Mouse (Mus musculus) limb, embryonic 15.5 days (tissue): ENCODE data around the gene Nop10. TPM values are rescaled to one million over a fixed set of nuclear protein-coding genes. Genes with fewer than 3 reads are reported as not detected.
A peak's percentile ranks its signal among the peaks of the same experiment; 100 is the strongest.

Experiments used
- ATAC-seq: fragments of 200-750 bp; cut with Nextera tagmentation; 2 replicates; pipeline ENCODE4 v1.8.0; 2017; ENCODE audit warnings: low read depth, moderate TSS enrichment; ENCODE audit not compliant: insufficient number of reproducible peaks, low FRiP score, low TSS enrichment
- H3K27ac ChIP-seq: fragments of 300-500 bp; sonication (generic); 2 replicates; pipeline ENCODE4 v1.5.1; 2015; ENCODE audit warnings: moderate library complexity, mild to moderate bottlenecking, inconsistent platforms
- H3K27me3 ChIP-seq: fragments of 300-500 bp; sonication (generic); 2 replicates; pipeline ENCODE4 v1.6.1; 2015; ENCODE audit warnings: inconsistent platforms
- H3K36me3 ChIP-seq: fragments of 300-500 bp; sonication (generic); 2 replicates; pipeline ENCODE4 v1.6.1; 2015; ENCODE audit warnings: inconsistent platforms
- H3K4me1 ChIP-seq: fragments of 300-500 bp; sonication (generic); 2 replicates; pipeline ENCODE4 v1.6.1; 2015; ENCODE audit warnings: inconsistent platforms
- H3K4me2 ChIP-seq: fragments of 300-500 bp; sonication (generic); 2 replicates; pipeline ENCODE4 v1.6.1; 2015; ENCODE audit warnings: mild to moderate bottlenecking, inconsistent platforms
- H3K4me3 ChIP-seq: fragments of 300-500 bp; sonication (generic); 2 replicates; pipeline ENCODE4 v1.5.1; 2015; ENCODE audit warnings: mild to moderate bottlenecking, inconsistent platforms
- H3K9ac ChIP-seq: fragments of 300-500 bp; sonication (generic); 2 replicates; pipeline ENCODE4 v1.6.1; 2015; ENCODE audit warnings: inconsistent platforms
- H3K9me3 ChIP-seq: fragments of 300-500 bp; sonication (generic); 2 replicates; pipeline ENCODE4 v1.6.1; 2016; ENCODE audit warnings: inconsistent platforms
- WGBS: fragments of 180-500 bp; shearing (Covaris S2); methylation state at CpG from one replicate; pipeline ENCODE4 v1.1.7; 2015; 5-methylcytosine and 5-hydroxymethylcytosine counted together
- polyA plus RNA-seq: library from polyadenylated mRNA; unstranded; fragments of >200 nt; fragmentation: Nextera tagmentation; extraction: Ambion mirVana; gene quantifications from 2 replicates; pipeline ENCODE4 v1.2.1, GENCODE M21; 2015

Nop10 gene
- polyA plus RNA-seq, 1 experiment from 2014 or later, result 207 TPM

GRCm38 (mm10) chr2:112241787-112242186, 19.9 kb upstream of the Nop10 start:
- peaks cover 18% of the 10 kb centered on the region for H3K4me1 ChIP-seq
- H3K27ac ChIP-seq, result no peak overlapping the region
- H3K36me3 ChIP-seq, result peaks cover 11% of the 10 kb centered on the region; the same call in 1 of the 2 replicates
- H3K27me3 ChIP-seq, result no peaks in the 10 kb centered on the region
- no peak overlapping the region for H3K9ac ChIP-seq
- WGBS, result 73% methylated on average over 14 of the region's 14 CpGs
- no peak overlapping the region for H3K4me3 ChIP-seq
- H3K9me3 ChIP-seq, result no peaks in the 10 kb centered on the region
- ATAC-seq, result no peak
- H3K4me2 ChIP-seq, result no peak overlapping the region

DNA sequence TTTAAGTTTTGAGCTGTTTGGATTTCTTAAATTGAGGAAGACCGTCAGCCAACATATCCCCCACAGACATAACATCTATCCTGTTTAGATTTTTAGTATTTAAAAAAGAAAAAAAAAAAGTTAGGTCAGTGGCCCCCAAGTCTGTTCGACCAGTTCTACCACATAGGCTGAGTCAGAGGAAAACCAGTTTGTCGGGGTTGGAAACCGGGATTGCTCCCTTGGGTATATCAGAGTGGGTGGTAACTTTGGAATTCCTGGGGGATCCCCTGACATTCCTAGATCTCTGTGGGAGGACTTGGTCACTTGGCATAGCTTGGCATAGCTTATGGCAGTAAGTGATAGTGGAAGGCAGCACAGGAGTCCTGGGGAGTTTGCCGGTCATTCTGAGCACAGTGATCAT, 16.4 kb upstream of the Nop10 start:
- 77% methylated on average over 5 of the region's 5 CpGs for WGBS
- Histone ChIP-seq H3K36me3 (peaks cover 14% of the 10 kb centered on the region; the same call in 1 of the 2 replicates), H3K4me3 (no peak overlapping the region), H3K9ac (no peak overlapping the region), H3K4me1 (peaks cover 13% of the 10 kb centered on the region), H3K4me2 (no peak overlapping the region), H3K27ac (no peak overlapping the region), H3K27me3 (no peaks in the 10 kb centered on the region), H3K9me3 (no peaks in the 10 kb centered on the region)
- no peak for ATAC-seq

DNA sequence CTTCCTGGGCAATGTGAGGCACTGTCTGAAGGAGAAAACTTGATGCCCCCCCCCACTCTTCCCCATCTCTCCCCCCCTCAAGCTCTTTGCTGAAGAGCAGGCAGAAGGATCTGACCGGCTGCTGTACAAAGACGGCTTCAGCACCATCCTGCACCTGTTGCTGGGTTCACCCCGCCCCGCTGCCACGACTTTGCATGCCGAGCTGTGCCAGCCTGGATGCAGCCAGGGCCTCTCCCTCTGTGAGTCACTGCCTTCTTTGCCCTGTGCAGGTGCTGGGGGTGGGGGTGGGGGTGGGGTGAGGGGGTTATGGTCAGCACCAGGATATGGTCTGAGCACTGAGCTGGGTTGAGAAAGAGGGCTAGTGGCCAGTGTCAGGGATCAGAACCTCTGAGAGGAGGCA, 15.5 kb upstream of the Nop10 start:
- Histone ChIP-seq H3K9ac (no peak overlapping the region), H3K36me3 (peaks cover 14% of the 10 kb centered on the region; the same call in 1 of the 2 replicates), H3K27me3 (no peaks in the 10 kb centered on the region), H3K9me3 (no peaks in the 10 kb centered on the region), H3K4me3 (no peak overlapping the region), H3K4me2 (no peak overlapping the region), H3K4me1 (peaks cover 5% of the 10 kb centered on the region; the same call in 1 of the 2 replicates), H3K27ac (no peak overlapping the region)
- 0 out of 2 replicates have a peak, but pooled peaks have one; percentile 53 for ATAC-seq
- 73% methylated on average over 6 of the region's 6 CpGs for WGBS

DNA sequence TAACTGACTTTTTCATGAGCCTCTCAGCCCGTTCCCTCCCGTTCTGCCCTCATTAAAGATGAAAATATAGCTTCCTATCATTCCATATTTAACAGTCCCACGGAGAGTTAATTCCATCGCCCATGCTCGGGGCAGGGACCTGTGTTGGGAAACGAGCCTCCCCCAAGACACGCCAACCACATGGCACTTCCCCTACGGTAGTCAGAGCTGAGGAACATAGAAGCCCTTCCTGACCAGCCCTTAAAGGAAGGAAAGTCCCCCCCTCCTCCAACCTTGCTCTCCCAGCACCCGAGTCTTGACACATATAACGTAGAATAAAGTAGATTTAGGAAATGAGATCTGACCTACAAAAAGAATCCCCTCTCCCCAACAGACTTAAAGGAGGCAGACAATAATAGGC, 14.4 kb upstream of the Nop10 start:
- 0 out of 2 replicates have a peak, but pooled peaks cover 3% of the 10 kb centered on the region for H3K4me1 ChIP-seq
- 71% methylated on average over 10 of the region's 10 CpGs for WGBS

GRCm38 (mm10) chr2:112249780-112250453, 11.8 kb upstream of the Nop10 start:
- no peak overlapping the region for H3K4me2 ChIP-seq
- peaks cover 2% of the 10 kb centered on the region; the same call in 1 of the 2 replicates for H3K36me3 ChIP-seq
- no peak overlapping the region for H3K27ac ChIP-seq
- no peaks in the 10 kb centered on the region for H3K9me3 ChIP-seq
- 0 out of 2 replicates have a peak, but pooled peaks cover 3% of the 10 kb centered on the region for H3K4me1 ChIP-seq
- H3K4me3 ChIP-seq, result no peak overlapping the region
- no peak for ATAC-seq
- H3K9ac ChIP-seq, result no peak overlapping the region
- H3K27me3 ChIP-seq, result no peaks in the 10 kb centered on the region
- 90% methylated on average over 10 of the region's 10 CpGs for WGBS

More for the DNA sequence above, 14.4 kb upstream of the Nop10 start:
- no peak overlapping the region for H3K9ac ChIP-seq
- peaks cover 14% of the 10 kb centered on the region; the same call in 1 of the 2 replicates for H3K36me3 ChIP-seq
- H3K9me3 ChIP-seq, result no peaks in the 10 kb centered on the region
- no peak overlapping the region for H3K4me2 ChIP-seq
- H3K27me3 ChIP-seq, result no peaks in the 10 kb centered on the region
- no peak overlapping the region for H3K27ac ChIP-seq
- H3K4me3 ChIP-seq, result no peak overlapping the region
- no peak for ATAC-seq

DNA sequence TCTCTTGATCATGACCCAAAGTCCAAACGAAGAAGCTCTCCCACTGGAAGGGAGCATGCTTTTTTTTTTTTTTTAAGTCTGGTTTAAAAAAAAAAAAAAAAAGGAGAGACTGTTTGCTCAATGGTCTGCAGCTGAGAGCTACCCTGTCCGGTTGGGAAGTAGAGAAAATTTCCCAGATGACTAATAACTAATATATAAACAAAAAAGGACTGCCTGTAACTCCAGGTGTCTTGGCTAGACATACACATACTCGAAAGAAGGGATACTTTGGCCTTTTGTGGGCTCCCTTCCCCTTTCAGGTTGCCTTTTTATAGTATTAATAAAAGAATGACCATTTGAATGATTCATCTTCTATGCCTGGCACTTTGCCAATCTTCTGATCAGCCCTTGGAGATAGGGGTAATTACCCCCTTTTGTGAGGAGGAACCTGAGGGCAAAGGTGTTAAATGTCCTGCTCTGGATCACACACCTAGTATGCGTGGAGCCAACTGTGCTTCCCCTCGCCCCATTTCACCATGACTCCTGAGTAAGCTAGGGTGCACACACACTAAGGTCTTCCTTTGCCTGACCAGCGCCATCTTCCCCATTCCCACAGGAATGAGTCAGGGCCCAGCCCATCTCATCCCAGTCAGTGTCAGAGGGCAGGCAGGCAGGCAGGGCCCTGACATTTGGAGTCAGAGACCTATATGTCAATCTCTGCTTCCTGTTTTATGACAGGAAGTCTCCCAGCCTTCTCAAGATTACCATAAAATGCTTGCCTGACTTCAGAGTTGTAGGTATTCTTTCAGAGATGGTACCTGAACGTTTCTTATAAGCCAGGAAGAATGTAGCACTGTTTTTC, 6.8 kb upstream of the Nop10 start:
- Histone ChIP-seq H3K27me3 (no peaks in the 10 kb centered on the region), H3K4me1 (no peaks in the 10 kb centered on the region), H3K36me3 (no peaks in the 10 kb centered on the region), H3K9ac (no peak overlapping the region), H3K27ac (no peak overlapping the region), H3K9me3 (no peaks in the 10 kb centered on the region), H3K4me3 (no peak overlapping the region), H3K4me2 (no peak overlapping the region)
- 56% methylated on average over 7 of the region's 7 CpGs for WGBS
- ATAC-seq, result no peak

GRCm38 (mm10) chr2:112259241-112259962, 2.3 kb upstream of the Nop10 start, which contains the start of gene Nutm1:
TSS of gene Nutm1 (minus strand) at chr2:112259291.
- no peaks in the 10 kb centered on the region for H3K27me3 ChIP-seq
- H3K9ac ChIP-seq, result no peak within 1 kb of the TSS
- H3K4me3 ChIP-seq, result no peak within 1 kb of the TSS
- H3K27ac ChIP-seq, result no peak within 1 kb of the TSS
- H3K9me3 ChIP-seq, result no peaks in the 10 kb centered on the region
- H3K36me3 ChIP-seq, result 0 out of 2 replicates have a peak, but pooled peaks cover 2% of the 10 kb centered on the region
- WGBS, result 73% methylated on average over 10 of the region's 10 CpGs
- H3K4me1 ChIP-seq, result peaks cover 12% of the 10 kb centered on the region; the same call in 1 of the 2 replicates
- H3K4me2 ChIP-seq, result no peak within 1 kb of the TSS
- no peak for ATAC-seq

DNA sequence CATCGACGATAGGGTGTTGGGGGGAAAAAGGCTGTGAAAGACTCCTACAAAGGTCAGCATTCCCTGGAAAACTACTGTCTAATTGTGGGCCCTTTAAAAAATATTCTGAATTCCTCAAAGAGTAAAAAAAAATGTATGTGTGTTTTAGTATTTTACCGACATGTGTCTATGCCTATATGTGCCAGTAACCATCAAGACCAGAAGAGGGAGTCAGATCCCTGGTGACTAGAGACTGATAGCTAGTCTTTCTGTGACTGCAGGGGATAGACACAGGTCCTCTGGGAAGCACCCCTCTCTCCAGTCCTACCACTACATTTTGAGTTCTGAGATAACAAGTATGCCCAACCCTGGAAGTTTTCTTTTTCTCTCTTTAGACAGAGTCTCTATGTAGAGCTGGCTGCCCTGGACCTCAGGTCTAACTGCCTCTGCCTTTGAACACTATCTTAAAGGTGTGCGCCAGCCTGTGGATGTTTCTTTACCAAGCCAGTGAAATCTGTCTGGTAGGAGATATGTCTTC, 1.1 kb downstream of the Nop10 start:
- WGBS, result 35% methylated on average over 4 of the region's 4 CpGs
- Histone ChIP-seq H3K9ac (no peak overlapping the region), H3K4me2 (peak overlapping the region; percentile 61), H3K27ac (no peak overlapping the region), H3K4me3 (peak overlapping the region; percentile 65), H3K4me1 (peaks cover 21% of the 10 kb centered on the region), H3K9me3 (no peaks in the 10 kb centered on the region), H3K27me3 (no peaks in the 10 kb centered on the region), H3K36me3 (0 out of 2 replicates have a peak, but pooled peaks cover 2% of the 10 kb centered on the region)
- no peak for ATAC-seq

DNA sequence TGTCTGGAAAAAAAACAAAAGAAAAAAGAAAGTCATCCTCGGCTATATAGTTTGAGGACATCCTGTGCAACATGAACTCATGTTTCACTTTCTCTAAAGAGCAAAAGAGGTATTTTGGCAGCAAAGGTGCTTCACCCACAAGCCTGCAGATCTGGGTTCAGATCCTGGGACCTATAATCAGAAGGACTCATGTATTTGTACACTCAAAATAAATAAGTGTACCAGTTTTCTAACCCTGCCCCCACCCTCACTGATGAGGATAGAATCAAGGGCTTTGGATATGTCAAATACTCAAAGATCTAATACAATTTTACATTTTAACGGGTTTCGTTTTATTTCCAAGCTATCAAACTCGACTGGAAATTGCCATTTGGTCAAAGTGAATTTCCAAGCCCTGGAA, 2.6 kb downstream of the Nop10 start:
- H3K4me1 ChIP-seq, result peaks cover 21% of the 10 kb centered on the region
- no peaks in the 10 kb centered on the region for H3K27me3 ChIP-seq
- H3K4me2 ChIP-seq, result no peak overlapping the region
- 0 out of 2 replicates have a peak, but pooled peaks cover 2% of the 10 kb centered on the region for H3K36me3 ChIP-seq
- H3K9me3 ChIP-seq, result no peaks in the 10 kb centered on the region
- H3K27ac ChIP-seq, result no peak overlapping the region
- ATAC-seq, result no peak
- H3K4me3 ChIP-seq, result no peak overlapping the region
- 70% methylated on average over 4 of the region's 4 CpGs for WGBS
- no peak overlapping the region for H3K9ac ChIP-seq

- peak within 1 kb of the TSS; percentile 87 for H3K27ac ChIP-seq
- H3K36me3 ChIP-seq, result 0 out of 2 replicates have a peak, but pooled peaks cover 2% of the 10 kb centered on the region
- H3K4me3 ChIP-seq, result peak within 1 kb of the TSS; percentile 78
- peak within 1 kb of the TSS; percentile 74 for H3K9ac ChIP-seq
- peak within 1 kb of the TSS; percentile 74 for H3K4me2 ChIP-seq
- ATAC-seq, result peak; percentile 95
- H3K27me3 ChIP-seq, result no peaks in the 10 kb centered on the region
- WGBS, result 0% methylated on average over 66 of the region's 85 CpGs
- no peaks in the 10 kb centered on the region for H3K9me3 ChIP-seq
- H3K4me1 ChIP-seq, result peaks cover 24% of the 10 kb centered on the region
These were observed 3.9 kb downstream of the Nop10 start, which contains the start of gene Slc12a6 for GRCm38 (mm10) chr2:112265448-112266241. TSS of gene Slc12a6 (plus strand) at chr2:112265825.

DNA sequence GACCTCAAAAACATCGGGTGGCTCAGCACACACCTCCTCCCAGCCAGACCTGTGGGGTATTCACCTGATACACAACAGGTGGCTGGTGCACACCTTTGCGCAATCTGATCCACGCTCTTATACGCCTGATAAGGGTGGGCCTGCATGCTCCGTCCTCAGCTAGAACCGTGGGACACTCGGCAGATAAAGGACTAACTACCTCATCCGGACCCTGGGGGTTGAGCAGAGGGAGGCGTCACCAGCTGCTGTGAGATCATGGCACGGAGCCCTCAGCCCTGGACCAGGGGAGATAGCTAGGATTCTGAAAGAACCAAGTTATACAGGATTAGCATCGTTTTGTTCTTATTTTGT, 4.5 kb downstream of the Nop10 start, which contains the start of gene Gm21985:
Gene Gm21985 (plus strand): TSS at position 73 of the 351 bp plus-strand sequence.
- H3K9ac ChIP-seq, result peak within 1 kb of the TSS; percentile 74
- peak within 1 kb of the TSS; percentile 87 for H3K27ac ChIP-seq
- peak within 1 kb of the TSS; percentile 78 for H3K4me3 ChIP-seq
- no peaks in the 10 kb centered on the region for H3K27me3 ChIP-seq
- peak within 1 kb of the TSS; percentile 74 for H3K4me2 ChIP-seq
- H3K9me3 ChIP-seq, result no peaks in the 10 kb centered on the region
- H3K4me1 ChIP-seq, result peaks cover 24% of the 10 kb centered on the region
- H3K36me3 ChIP-seq, result 0 out of 2 replicates have a peak, but pooled peaks cover 2% of the 10 kb centered on the region
- 2% methylated on average over 11 of the region's 11 CpGs for WGBS
- ATAC-seq, result no peak
